Mouse (Mus musculus) CH12.LX (cell line): Measurements from ENCODE around the gene Defb36.

Experiments
- CHD2 ChIP-seq: IDR thresholded peaks from 2 replicates; pipeline ENCODE4 v1.6.1; 2011; ENCODE audit warnings: low read length, improper control_type of control experiment
- CTCF ChIP-seq, 2 experiments: IDR thresholded peaks in 1 of 2; conservative IDR thresholded peaks in 1 of 2; 2 replicates each; pipeline ENCODE4 v1.5.1; 2011 to 2012; ENCODE audit warnings: low read depth in 2 of 2, low read length in 2 of 2, improper control_type of control experiment in 1 of 2, inconsistent platforms in 1 of 2, mild to moderate bottlenecking in 1 of 2, moderate library complexity in 1 of 2
- EP300 ChIP-seq: IDR thresholded peaks from 2 replicates; pipeline ENCODE4 v1.6.1; 2011; ENCODE audit warnings: low read length, improper control_type of control experiment
- JUND ChIP-seq: conservative IDR thresholded peaks from 2 replicates; pipeline ENCODE4 v1.6.1; 2011; ENCODE audit warnings: low read depth, low read length, improper control_type of control experiment
- MXI1 ChIP-seq: IDR thresholded peaks from 2 replicates; pipeline ENCODE4 v1.6.1; 2011; ENCODE audit warnings: mild to moderate bottlenecking, low read depth, low read length, improper control_type of control experiment
- POLR2A ChIP-seq: IDR thresholded peaks from 2 replicates; pipeline ENCODE4 v1.6.1; 2011; ENCODE audit warnings: low read depth, mild to moderate bottlenecking, improper control_type of control experiment, low read length
- TBP ChIP-seq: conservative IDR thresholded peaks from 2 replicates; pipeline ENCODE4 v1.6.1; 2011; ENCODE audit warnings: low read depth, low read length, improper control_type of control experiment

GRCm38 (mm10) chr2:152637006-152637322, 32.8 kb downstream of the Defb36 start:
- TF ChIP-seq CTCF (conservative IDR thresholded peaks at IDR 0.05 in 1 of 2, IDR thresholded peaks at IDR 0.05 in 1 of 2; ENCODE audit: low read depth in 2 of 2, low read length in 2 of 2) (no peak), JUND (no peak), EP300 (no peak), MXI1 (no peak), POLR2A (0 out of 2 replicates have a peak, but pooled peaks have one; percentile 20), TBP (no peak), CHD2 (no peak)
